Mouse (Mus musculus): ENCODE results near the gene Cep85l. TPM values are rescaled to one million over a fixed set of nuclear protein-coding genes. Genes with fewer than 3 reads are reported as not detected.

The Cep85l gene
- polyA plus RNA-seq, 1 experiment from 2014 or later = 3.9 TPM

DNA sequence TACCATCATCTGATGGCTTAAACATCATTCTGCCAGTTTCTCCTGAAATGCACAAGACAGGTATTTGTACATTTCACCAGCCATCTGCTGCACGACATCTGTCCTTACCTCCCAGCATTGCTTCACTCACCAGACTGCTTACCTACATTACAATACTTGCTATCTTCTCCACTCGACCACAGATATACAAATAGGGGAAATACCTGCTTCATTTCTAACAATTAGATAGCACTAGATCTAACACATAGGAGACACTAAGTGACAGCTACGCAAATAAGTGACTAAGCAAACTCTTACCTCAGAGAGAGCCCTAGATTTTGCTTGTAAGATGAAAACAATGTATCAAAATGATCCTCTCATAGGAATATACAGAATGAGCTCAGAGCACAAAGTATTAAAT lies 26.1 kb downstream of the Cep85l start:
- Histone ChIP-seq H3K27me3 (no peaks in the 10 kb centered on the region), H3K9ac (no peak overlapping the region), H3K36me3 (peaks cover 16% of the 10 kb centered on the region), H3K4me2 (replicated peaks) (no peak overlapping the region), H3K27ac (replicated peaks) (no peak overlapping the region), H3K9me3 (replicated peaks) (no peaks in the 10 kb centered on the region), H3K4me3 (replicated peaks) (no peak overlapping the region), H3K4me1 (0 out of 2 replicates have a peak, but pooled peaks cover under 1% of the 10 kb centered on the region)
- no peak for ATAC-seq (ENCODE audit: insufficient number of reproducible peaks, low FRiP score, low TSS enrichment, low read depth)
- 82% methylated on average over 3 of the region's 3 CpGs for WGBS

DNA sequence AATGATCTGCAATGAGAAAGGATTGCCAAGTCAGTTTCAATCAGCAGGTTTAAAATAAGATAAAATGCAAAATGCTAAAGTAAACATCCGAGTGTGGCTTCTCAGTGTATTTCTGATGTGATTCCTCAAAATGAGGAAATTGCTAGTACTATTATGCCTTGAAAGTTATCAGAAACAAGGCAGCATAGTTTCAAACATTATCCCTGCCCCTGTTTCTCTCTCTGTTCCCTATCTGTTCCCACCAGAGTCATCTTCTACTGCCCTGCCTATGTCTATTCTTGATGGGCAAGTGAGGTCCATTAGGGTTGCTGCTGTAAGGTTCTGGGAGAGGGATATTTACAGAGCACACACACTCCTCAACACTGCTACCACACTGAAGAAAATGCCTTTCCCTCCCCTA lies 30.5 kb downstream of the Cep85l start:
- Histone ChIP-seq H3K27me3 (no peaks in the 10 kb centered on the region), H3K4me2 (replicated peaks) (no peak overlapping the region), H3K9me3 (replicated peaks) (no peaks in the 10 kb centered on the region), H3K36me3 (0 out of 2 replicates have a peak, but pooled peaks cover 9% of the 10 kb centered on the region), H3K9ac (no peak overlapping the region), H3K4me3 (replicated peaks) (no peak overlapping the region), H3K27ac (replicated peaks) (no peak overlapping the region), H3K4me1 (0 out of 2 replicates have a peak, but pooled peaks cover 4% of the 10 kb centered on the region)
- ATAC-seq (ENCODE audit: insufficient number of reproducible peaks, low FRiP score, low TSS enrichment, low read depth) = no peak
- 91% methylated on average over 1 of the region's 1 CpGs for whole genome bisulfite sequencing

- Histone ChIP-seq H3K4me2 (replicated peaks) (no peak overlapping the region), H3K27me3 (no peaks in the 10 kb centered on the region), H3K9me3 (replicated peaks) (no peaks in the 10 kb centered on the region), H3K9ac (no peak overlapping the region), H3K27ac (replicated peaks) (no peak overlapping the region; the same call in 1 of the 2 replicates), H3K4me1 (0 out of 2 replicates have a peak, but pooled peaks cover 4% of the 10 kb centered on the region), H3K4me3 (replicated peaks) (no peak overlapping the region), H3K36me3 (0 out of 2 replicates have a peak, but pooled peaks cover 9% of the 10 kb centered on the region)
- ATAC-seq (ENCODE audit: insufficient number of reproducible peaks, low FRiP score, low TSS enrichment, low read depth) = no peak; the same call in 1 of the 2 replicates
- WGBS = 57% methylated on average over 10 of the region's 10 CpGs
Measured at GRCm38 (mm10) chr10:53347787-53348755, 31.7 kb downstream of the Cep85l start.

DNA sequence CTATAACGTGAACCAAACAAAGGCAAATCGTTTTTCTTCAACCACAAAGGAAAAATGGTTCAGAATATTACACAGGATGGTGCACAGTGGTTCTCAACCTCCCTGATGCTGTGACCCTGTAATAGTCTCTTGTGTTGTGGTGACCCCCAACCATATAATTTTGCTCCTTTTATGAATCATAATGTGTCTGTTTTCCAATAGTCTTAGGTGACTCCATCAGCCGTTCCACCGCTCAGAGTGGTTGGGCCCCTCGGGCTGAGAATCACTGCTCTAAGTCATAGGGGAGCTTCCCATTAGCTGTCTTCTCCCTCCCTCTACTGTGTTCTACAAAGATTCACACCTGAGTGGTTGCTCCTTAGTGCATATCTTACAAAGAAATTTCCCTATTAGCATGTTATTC lies 32.8 kb downstream of the Cep85l start:
- Histone ChIP-seq H3K27me3 (no peaks in the 10 kb centered on the region), H3K36me3 (0 out of 2 replicates have a peak, but pooled peaks cover 9% of the 10 kb centered on the region), H3K4me2 (replicated peaks) (no peak overlapping the region), H3K4me1 (0 out of 2 replicates have a peak, but pooled peaks cover 4% of the 10 kb centered on the region), H3K9ac (no peak overlapping the region), H3K27ac (replicated peaks) (no peak overlapping the region), H3K4me3 (replicated peaks) (no peak overlapping the region), H3K9me3 (replicated peaks) (no peaks in the 10 kb centered on the region)
- WGBS = 81% methylated on average over 5 of the region's 5 CpGs
- ATAC-seq (ENCODE audit: insufficient number of reproducible peaks, low FRiP score, low TSS enrichment, low read depth) = no peak

DNA sequence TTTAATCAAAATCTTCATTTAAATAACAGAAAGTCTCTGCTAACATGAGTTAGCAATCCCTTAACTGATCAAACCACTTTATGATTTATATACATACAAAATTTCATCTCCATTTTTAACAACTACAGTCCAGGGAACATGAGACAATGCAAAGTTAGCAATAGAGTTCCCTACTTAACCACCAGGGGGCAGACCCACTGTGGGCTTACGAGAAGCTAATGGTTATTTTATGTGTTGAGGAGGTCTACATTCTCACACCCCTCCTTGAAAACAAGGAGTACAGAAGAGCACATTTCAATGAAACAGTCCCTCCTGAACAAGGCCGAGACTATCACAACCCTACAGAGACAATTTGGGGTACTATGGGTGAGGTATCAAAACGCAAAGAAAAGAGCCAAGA lies 33.2 kb downstream of the Cep85l start:
- WGBS = 59% methylated on average over 3 of the region's 3 CpGs
- Histone ChIP-seq H3K4me2 (replicated peaks) (no peak overlapping the region), H3K9me3 (replicated peaks) (no peaks in the 10 kb centered on the region), H3K4me3 (replicated peaks) (no peak overlapping the region), H3K36me3 (0 out of 2 replicates have a peak, but pooled peaks cover 9% of the 10 kb centered on the region), H3K27me3 (no peaks in the 10 kb centered on the region), H3K9ac (no peak overlapping the region), H3K27ac (replicated peaks) (no peak overlapping the region), H3K4me1 (0 out of 2 replicates have a peak, but pooled peaks cover 4% of the 10 kb centered on the region)
- ATAC-seq (ENCODE audit: insufficient number of reproducible peaks, low FRiP score, low TSS enrichment, low read depth) = no peak

DNA sequence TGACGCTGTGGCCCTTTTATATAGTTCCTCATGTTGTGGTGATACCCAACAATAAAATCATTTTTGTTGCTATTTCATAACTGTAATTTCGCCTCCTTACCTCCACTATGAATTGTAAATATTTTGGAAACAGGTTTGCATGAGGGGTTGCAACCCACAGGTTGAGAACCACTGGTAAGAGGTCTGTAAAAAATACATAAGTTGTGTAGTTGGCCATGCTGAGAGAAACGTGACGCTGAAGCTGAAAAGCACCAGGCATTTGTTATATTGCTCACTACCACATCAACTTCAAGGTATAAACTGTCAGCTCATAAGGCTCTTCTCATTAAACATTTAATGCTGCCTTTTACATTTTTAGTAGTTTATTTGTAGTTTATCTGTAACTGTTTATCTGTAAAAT lies 34.2 kb downstream of the Cep85l start:
- WGBS = 91% methylated on average over 4 of the region's 4 CpGs
- 0 out of 2 replicates have a peak, but pooled peaks cover 4% of the 10 kb centered on the region for H3K4me1 ChIP-seq
- H3K27me3 ChIP-seq = no peaks in the 10 kb centered on the region
- H3K9ac ChIP-seq = no peak overlapping the region
- no peak overlapping the region for H3K27ac ChIP-seq (replicated peaks)
- no peak for ATAC-seq (ENCODE audit: insufficient number of reproducible peaks, low FRiP score, low TSS enrichment, low read depth)
- H3K4me2 ChIP-seq (replicated peaks) = no peak overlapping the region
- no peak overlapping the region for H3K4me3 ChIP-seq (replicated peaks)
- 0 out of 2 replicates have a peak, but pooled peaks cover 9% of the 10 kb centered on the region for H3K36me3 ChIP-seq
- H3K9me3 ChIP-seq (replicated peaks) = no peaks in the 10 kb centered on the region

DNA sequence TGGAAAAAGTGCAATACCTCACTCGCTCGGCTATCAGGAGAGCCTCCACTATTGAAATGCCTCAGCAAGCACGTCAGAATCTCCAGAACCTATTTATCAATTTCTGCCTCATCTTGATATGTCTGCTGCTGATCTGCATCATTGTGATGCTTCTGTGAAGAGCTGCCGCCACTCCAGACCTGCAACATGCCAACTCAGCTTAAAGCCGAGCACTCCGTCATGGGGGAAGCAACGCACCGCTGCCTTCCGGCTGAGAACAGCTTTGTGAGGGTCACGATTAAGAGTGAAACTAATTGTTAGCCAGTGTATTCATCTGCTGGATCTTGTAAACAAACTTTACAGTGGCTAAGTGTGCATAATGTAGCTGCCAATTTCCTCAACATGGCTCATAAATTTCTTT lies 35.9 kb downstream of the Cep85l start:
- WGBS = 81% methylated on average over 10 of the region's 10 CpGs
- Histone ChIP-seq H3K9me3 (replicated peaks) (no peaks in the 10 kb centered on the region), H3K27me3 (no peaks in the 10 kb centered on the region), H3K9ac (no peak overlapping the region), H3K36me3 (0 out of 2 replicates have a peak, but pooled peaks cover 6% of the 10 kb centered on the region), H3K4me1 (0 out of 2 replicates have a peak, but pooled peaks cover 4% of the 10 kb centered on the region), H3K4me2 (replicated peaks) (no peak overlapping the region), H3K27ac (replicated peaks) (no peak overlapping the region), H3K4me3 (replicated peaks) (no peak overlapping the region)
- ATAC-seq (ENCODE audit: insufficient number of reproducible peaks, low FRiP score, low TSS enrichment, low read depth) = no peak

DNA sequence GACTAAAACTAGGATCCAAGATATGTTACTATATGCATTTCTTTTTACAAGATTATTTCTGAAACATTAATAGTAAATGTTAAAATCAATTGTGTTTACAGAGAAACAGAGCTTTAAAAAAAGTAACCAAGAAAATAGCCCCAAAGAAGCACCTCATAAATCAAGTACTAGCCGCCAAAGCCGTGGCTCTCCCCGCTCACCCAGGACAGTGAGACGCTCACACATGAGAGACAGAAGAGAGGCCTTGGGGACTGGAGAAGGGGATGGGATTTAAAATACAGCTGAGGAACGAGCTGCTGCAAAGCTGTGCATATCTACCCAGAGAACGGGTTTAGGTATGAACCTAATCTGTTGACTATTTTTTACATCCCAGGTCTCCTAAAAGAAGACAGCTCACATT lies 36.4 kb downstream of the Cep85l start:
- H3K9me3 ChIP-seq (replicated peaks) = no peaks in the 10 kb centered on the region

GRCm38 (mm10) chr10:53342166-53342728 lies 37.5 kb downstream of the Cep85l start:
- no peak for ATAC-seq (ENCODE audit: insufficient number of reproducible peaks, low FRiP score, low TSS enrichment, low read depth)
- Histone ChIP-seq H3K27ac (replicated peaks) (no peak overlapping the region), H3K4me3 (replicated peaks) (no peak overlapping the region), H3K36me3 (no peaks in the 10 kb centered on the region), H3K4me1 (no peaks in the 10 kb centered on the region), H3K4me2 (replicated peaks) (no peak overlapping the region), H3K9me3 (replicated peaks) (no peaks in the 10 kb centered on the region), H3K9ac (no peak overlapping the region), H3K27me3 (no peaks in the 10 kb centered on the region)
- 82% methylated on average over 9 of the region's 9 CpGs for WGBS

More for the DNA sequence above, 36.4 kb downstream of the Cep85l start:
- Histone ChIP-seq H3K36me3 (0 out of 2 replicates have a peak, but pooled peaks cover 4% of the 10 kb centered on the region), H3K27me3 (no peaks in the 10 kb centered on the region), H3K4me3 (replicated peaks) (no peak overlapping the region), H3K27ac (replicated peaks) (no peak overlapping the region), H3K9ac (no peak overlapping the region), H3K4me1 (0 out of 2 replicates have a peak, but pooled peaks cover under 1% of the 10 kb centered on the region), H3K4me2 (replicated peaks) (no peak overlapping the region)
- 77% methylated on average over 6 of the region's 6 CpGs for WGBS
- no peak for ATAC-seq (ENCODE audit: insufficient number of reproducible peaks, low FRiP score, low TSS enrichment, low read depth)

DNA sequence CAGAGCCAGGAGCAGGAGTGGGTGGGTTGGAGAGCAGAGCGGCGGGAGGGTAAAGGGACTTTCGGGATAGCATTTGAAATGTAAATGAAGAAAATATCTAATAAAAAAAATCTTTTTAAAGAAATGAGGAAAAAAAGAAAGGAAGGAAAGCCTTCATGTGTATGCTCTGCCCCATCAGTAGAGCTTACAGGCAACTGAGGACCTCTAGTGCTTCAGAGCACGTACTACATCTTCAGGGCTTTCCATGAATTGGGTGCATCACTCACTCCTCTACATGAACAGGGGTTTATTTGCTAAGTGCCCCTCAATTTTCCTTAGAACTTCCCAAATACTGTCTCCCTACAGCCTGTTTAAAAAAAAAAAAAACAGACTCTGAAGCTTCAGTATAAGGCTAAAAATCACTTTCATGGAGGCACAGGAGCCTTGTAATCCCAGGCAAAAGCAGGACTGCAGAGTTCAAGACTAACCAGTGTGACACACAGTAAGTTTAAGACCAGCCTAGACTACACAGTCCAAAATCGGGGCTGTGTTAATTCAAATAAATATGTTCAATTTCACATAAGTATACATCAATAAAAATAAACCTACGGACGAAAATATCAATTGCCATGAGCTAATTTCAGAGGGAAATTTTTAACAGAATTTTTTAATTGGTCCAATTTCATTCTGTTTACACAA lies 38.3 kb downstream of the Cep85l start:
- no peak overlapping the region for H3K9ac ChIP-seq
- H3K4me1 ChIP-seq = no peaks in the 10 kb centered on the region
- H3K4me2 ChIP-seq (replicated peaks) = no peak overlapping the region
- 76% methylated on average over 7 of the region's 7 CpGs for WGBS
- H3K4me3 ChIP-seq (replicated peaks) = no peak overlapping the region
- no peaks in the 10 kb centered on the region for H3K36me3 ChIP-seq
- no peak for ATAC-seq (ENCODE audit: insufficient number of reproducible peaks, low FRiP score, low TSS enrichment, low read depth)
- no peak overlapping the region for H3K27ac ChIP-seq (replicated peaks)
- H3K9me3 ChIP-seq (replicated peaks) = no peaks in the 10 kb centered on the region
- no peaks in the 10 kb centered on the region for H3K27me3 ChIP-seq

DNA sequence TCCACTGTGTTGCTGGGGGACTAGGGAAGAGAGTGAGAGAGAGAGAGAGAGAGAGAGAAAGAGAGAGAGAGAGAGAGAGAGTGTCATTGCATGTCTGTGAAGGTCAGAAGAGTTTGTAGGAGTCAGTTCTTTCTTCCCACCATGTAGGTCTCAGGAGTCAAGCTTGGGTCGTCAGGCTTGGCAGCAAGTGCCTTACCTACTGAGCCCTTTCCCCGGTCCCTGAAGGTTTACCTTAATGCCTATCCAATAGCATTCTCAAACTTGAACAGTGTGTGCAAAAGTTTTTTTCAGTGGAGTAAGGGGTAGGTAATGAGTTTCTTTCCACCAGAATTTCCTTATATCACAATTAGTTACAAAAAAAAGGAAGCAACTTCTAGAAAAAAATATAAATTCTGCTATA lies 40.7 kb downstream of the Cep85l start:
- no peak overlapping the region for H3K4me3 ChIP-seq (replicated peaks)
- no peak for ATAC-seq (ENCODE audit: insufficient number of reproducible peaks, low FRiP score, low TSS enrichment, low read depth)
- no peaks in the 10 kb centered on the region for H3K27me3 ChIP-seq
- no peaks in the 10 kb centered on the region for H3K9me3 ChIP-seq (replicated peaks)
- 67% methylated on average over 2 of the region's 2 CpGs for WGBS
- no peak overlapping the region for H3K4me2 ChIP-seq (replicated peaks)
- H3K27ac ChIP-seq (replicated peaks) = no peak overlapping the region
- H3K9ac ChIP-seq = no peak overlapping the region
- no peaks in the 10 kb centered on the region for H3K4me1 ChIP-seq
- H3K36me3 ChIP-seq = no peaks in the 10 kb centered on the region

All from embryonic facial prominence, embryonic 15.5 days (tissue).